Mouse (Mus musculus) heart, postnatal 14 days (tissue): ENCODE results near the gene Nol8. TPM values are rescaled to one million over a fixed set of nuclear protein-coding genes. Genes with fewer than 3 reads are reported as not detected.

ENCODE experiments used
- DNase-seq, 2 experiments: peaks; one replicate each; pipeline ENCODE4 v3.0.0; 2021 to 2022
- intact Hi-C: fragments of 180-260 bp; cut with DNase I; formaldehyde crosslinking; loops from one replicate; pipeline ENCODE4 v1.15.1; 2025
- long read RNA-seq, 2 experiments: library from polyadenylated mRNA; stranded (forward); transcript quantifications; one replicate each; pipeline ENCODE4 v2.0.0; 2021
- total RNA-seq, 2 experiments: library from RNA; stranded (reverse); gene quantifications; 2 replicates each; pipeline ENCODE4 v1.2.3; 2021

Nol8 gene
- 10 to 100 TPM; 11.1 to 17.2 TPM for total RNA-seq
- long read RNA-seq, experiment 1, full-length matches to known transcripts, result 5 of 6 reads
- long read RNA-seq, experiment 1, partial matches to known transcripts, result 0 of 6 reads
- long read RNA-seq, experiment 1, other reads (novel, unspliced or antisense), result 1 of 6 reads
- long read RNA-seq, experiment 2, partial matches to known transcripts, result 1 of 3 reads
- long read RNA-seq, experiment 2, other reads (novel, unspliced or antisense), result 2 of 3 reads

DNA sequence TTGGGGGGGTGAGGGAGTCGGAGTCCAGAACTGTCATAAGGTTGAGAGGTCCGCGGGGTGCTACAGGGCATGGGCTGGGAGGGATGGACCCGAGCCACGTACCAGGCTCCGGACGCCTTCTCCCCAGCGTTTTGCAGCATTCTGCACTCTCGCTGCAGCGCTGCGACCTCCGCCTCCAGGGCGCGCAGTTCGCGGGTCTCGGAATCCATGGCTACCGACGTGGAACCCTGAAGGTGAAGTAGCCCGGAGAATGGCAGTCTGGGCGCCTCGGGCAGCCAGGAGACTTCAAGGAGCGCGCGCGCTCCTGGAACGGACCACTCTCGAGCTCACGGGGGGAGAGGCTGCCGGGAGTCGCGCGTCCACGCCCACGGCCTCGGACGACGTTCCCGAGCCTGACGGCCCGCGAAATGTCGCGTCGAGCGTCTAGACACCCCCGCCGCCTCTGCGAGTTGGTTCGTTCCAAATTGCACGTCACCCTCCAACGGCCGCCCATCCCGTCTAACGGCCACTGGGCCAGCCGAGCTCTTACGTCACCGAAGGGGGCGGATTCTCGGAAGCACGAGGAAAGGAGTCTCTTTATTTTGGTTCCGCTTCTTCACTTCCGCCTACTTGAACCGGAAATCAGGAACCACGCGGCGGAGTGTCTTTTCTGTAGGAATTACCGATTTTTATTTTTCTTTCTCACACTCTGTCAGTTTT lies at the start of gene Nol8, which contains the start of gene Cenpp:
TSS of gene Nol8 (plus strand) at position 598 of the 699 bp plus-strand sequence.
TSS of gene Cenpp (minus strand) at position 305 of the 699 bp plus-strand sequence.
- intact Hi-C loops, result loop anchor here (10.0 kb wide), 1 partner anchor 438 kb away; the partner anchor contains the start of gene Card19
- peak; percentile 99 to 100 for DNase-seq

DNA sequence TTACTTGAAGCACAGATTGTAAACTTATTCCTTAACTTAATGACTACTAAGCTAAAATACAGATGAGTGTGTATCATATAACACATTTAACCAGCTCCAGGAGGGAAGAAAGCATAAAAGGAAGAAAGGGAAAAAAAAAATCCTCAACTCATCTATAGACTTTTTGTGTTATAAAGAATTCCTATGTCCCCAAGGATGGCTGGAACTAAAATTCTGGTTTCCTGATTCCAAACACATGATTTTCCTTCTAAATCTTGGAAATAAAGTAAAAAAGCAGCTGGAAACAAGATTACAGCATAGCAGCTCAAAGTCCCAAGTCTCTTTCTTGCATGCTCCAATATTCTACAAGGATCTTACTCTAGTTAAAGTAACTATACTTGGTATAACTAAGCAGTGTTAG lies 49.3 kb upstream of the Nol8 start:
- intact Hi-C loops, result no loop called here
- DNase-seq, result no peak

DNA sequence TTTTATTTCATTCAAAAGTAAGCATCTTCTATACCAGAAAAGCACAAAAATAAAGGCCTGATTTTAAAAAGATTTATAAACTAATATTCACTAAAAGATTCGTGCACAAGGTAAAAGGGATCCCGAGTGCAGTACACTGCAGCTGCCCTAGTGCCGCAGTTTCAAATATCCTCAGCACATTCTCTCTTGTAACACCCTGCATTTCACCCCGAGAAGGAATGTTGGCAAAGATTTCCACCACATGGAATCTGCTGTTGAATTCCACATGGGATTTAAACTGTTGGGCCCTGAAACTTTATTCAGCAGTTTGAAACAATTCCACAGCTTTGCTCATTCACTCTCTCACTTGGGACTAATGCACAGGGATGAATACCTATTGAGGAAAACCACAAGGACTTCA lies 45.2 kb upstream of the Nol8 start, which contains the start of gene Ogn:
TSS of gene Ogn (plus strand) at position 333 of the 400 bp plus-strand sequence.
- peak; percentile 23 to 56 for DNase-seq
- intact Hi-C loops, result no loop called here

DNA sequence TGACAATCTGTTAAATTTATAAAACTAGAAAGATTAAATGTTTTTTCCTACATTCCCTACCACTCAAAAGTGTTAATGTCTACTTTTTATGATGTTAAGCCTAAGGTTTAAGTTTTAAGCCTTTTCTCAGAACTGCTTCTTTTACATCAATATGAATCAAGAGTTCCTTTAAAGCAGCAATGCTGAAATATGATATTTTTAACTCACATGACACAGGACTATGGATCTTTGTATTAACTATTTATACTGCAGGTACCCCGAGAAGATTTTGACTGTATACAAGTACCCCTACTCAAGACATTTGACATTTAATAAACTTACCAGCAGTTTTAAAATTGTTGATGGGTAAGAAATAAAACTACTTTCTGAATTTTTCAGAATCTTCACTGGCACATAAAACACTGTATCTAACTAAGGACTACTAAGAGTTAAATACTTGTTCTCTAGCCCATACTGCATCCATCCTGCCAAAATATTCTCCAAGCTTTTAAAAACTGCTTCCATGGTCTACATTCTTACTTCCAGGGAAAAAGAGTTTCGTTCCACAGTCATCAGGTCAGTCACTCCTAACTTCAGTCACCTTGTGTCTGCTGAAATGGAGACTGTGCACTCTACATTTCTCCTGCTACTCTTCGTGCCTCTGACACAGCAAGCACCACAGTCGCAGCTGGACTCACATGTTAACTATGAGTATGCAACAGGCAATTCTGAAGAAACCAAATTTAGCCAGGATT lies 44.1 kb upstream of the Nol8 start:
- intact Hi-C loops, result no loop called here
- peak in 1 of 2 experiments; percentile 30 for DNase-seq

DNA sequence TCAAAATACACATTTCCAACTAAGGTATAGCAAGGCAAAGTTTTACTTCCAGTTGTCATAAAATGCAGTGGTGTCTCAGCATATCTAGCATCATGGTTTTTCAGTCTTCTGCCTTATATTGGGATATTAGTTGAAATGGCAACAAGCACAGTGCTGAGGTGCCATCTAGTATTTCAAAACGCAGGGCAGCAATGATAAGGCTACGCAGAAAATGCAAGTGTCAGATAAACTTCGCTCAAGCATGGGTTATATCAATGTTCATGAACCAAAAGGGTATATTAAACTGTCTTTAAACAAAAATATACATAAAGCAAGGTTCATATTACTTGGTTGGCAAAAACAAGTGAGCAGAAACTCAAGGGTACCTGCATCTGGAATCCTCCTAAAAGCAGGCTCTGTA lies 35.9 kb upstream of the Nol8 start:
- no peak for DNase-seq
- intact Hi-C loops, result no loop called here

DNA sequence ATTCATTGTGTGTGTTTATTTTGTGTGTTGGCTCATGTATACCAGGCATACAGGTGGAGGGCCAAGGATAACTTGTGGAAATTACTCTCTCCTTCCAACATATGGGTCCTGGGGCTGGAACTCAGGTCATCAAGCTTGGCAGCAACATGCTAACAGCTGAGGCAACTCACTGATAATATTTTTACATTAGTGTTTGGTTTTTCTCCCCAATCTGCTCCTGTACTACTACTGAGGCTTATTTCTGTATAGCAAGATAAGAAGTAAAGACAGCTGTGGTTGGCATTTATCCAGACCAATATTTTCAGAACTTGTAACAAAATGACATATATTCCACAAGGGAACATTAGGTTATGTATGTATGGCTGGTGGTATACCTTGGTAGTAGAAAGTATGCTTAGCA lies 34.5 kb upstream of the Nol8 start:
- intact Hi-C loops, result no loop called here
- DNase-seq, result no peak

DNA sequence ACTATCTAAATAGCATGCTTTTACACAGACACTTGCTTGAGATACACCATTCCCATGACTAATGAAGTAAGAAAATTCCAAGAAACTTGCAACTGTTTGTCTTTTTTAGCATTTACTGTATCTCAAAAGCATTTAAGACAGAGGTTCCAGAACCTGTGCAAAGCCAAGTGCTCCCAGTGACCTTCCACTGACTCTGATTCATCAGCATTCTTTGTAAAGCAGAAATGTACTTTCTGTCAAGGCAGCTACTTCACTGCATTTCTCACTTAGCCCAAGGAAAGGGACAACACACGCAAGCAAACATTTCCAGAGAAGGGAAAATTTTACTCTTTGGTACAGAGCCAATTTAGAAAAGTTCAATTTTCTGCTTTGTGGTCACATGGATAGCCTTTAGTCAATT lies 29.7 kb upstream of the Nol8 start:
- intact Hi-C loops, result no loop called here
- DNase-seq, result no peak

DNA sequence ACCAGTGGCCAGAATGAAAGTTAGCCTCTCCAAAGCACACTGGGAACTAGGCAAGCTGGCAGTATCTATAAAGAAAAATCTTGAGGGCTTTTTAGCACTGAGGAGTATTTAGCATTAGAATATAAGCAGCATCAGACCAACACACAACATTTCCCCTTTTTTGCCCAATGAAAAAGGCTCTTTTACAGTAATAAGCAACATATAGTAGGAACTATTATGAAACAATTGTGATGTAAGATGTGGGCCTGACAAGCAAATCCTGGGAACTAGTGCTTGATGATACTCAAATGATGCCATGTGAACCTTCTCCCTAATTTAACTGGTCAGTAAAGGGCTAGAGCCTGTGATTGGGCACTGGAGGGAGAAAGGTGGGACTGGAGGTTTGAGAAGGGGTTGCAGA lies 24.7 kb upstream of the Nol8 start:
- DNase-seq, result no peak

DNA sequence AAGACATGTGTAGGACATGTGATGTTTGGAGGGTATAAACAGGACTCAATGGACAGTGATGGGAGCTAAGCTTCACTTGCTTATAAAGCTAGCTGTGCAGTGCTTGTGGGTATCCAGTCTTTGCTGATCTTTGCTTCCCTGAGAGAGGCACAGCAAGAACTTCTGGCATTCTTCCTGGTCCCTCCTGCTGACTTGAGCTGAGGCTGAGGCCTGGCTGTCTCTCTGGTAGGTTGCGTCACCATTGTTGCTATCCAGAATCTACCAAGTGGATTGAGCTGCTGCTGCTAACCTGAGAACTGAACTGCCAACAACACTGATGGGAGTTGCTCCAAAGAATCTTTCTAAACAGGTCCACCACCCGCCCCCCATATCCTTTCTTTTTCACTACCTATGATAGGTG lies 23.8 kb upstream of the Nol8 start:
- DNase-seq, result no peak

More for the DNA sequence above, 24.7 kb upstream of the Nol8 start:
- intact Hi-C loops, result no loop called here

DNA sequence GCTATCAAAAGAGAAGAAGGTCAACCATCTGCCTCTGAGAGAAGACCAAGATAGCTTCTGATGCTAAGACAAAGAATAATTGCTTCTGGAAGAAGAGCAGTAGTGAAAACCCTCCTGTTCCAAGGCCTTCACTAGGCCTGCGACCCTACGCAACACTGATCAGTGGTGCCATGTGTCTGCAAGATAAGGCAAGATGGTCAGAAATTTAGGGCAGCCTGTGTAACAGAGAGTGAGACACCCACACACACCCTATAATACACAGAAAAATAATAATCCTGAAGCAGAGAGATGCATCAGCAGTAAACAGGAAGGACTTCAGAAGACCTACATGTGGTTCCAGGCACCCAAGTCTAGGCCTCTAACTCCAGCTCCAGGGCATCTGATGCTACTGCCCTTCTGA lies 12.9 kb upstream of the Nol8 start:
- intact Hi-C loops, result loop anchor here (5.0 kb wide), 3 partner anchors 83 to 313 kb away; no protein-coding TSS in a partner anchor

More for the DNA sequence above, 23.8 kb upstream of the Nol8 start:
- intact Hi-C loops, result no loop called here

DNA sequence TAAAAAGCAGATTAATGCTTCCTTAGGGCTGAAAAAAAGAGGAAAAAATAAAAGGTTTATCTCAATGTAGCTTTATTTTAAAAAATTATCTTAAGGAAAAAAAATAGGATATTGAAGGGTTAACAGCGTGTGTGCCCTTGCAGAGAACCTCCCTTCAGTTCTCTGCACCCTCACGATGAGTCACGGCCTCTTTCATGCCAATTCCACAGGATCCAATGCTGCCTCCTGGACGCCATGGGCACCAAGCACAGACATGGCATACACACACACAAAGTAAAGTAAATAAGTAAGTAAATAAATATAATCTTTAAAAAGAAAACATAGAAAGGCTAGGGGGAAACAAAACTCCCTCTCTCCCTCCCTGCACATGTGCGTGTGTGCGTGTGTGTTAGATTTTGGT lies 10.2 kb upstream of the Nol8 start:
- intact Hi-C loops, result loop anchor here (5.0 kb wide), 3 partner anchors 85 to 315 kb away; no protein-coding TSS in a partner anchor
- no peak for DNase-seq

More for the DNA sequence above, 12.9 kb upstream of the Nol8 start:
- DNase-seq, result no peak

DNA sequence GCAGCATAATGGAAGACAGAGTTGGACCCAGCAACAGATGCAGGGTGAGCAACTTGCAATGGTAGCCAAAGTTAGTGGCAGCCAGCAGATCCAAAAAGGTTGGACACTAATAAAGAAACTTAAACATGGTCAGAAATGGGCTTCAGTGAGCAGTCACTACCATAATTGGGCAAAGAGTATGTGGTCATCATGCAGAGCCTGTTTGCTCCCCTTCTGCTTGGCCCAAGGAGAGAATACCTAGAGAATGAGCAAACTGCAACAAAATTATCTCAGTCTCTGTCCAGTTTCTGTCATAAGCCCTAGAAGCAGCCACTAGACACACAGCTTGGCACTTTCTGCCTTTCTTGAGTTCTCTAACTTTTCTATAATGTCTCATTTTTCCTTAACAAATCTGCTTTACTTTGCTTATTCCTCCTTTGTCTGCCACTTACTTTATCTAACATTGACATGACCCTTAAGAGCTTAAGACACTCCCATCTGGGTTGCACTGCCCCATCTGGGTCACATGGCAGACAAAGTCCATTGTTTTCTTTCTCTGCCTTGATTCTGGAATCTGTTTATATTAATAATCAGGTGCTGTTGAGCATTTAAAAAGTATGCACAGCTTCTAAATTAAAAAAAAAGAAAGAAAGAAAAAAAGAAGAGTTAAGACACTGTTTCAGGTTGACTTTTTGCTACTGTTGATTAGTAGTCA lies 9.1 kb upstream of the Nol8 start:
- DNase-seq, result no peak

DNA sequence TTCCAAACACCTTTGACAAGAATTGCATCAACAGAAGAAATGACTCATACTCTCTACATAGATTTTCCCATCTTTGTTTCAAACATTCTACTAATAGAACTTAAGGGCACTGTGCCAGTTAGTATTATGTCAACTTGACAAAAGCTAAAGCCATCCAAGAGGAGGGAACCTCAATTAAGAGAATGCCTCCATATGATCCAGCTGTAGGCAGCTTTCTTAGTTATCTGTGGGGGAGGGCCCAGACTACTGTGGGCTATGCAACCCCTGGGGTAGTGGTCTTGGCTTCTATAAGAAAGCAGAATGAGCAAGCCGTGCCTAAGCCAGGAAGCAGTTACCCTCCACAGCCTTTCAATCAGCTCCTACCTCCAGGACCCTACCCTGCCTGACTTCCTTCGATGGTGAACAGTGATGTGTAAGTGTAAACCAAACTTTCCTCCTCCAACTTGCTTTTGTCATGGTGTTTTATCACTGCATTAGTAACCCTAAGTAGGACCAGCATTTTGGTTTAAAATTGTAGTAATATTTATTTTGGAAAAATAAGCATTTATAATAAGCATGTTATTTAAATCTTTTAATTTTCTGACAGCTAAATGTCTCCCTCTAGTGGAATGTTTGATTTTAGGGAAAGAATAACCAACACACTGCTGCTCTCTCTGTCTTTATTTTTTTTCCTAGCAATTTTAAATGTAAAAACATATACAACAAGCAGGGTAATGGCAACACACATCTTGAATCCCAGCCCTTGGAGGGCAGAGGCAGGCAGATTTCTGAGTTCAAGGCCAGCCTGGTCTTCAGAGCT lies 7.9 kb upstream of the Nol8 start:
- no peak for DNase-seq

More for the DNA sequence above, 9.1 kb upstream of the Nol8 start:
- intact Hi-C loops, result loop anchor here (5.0 kb wide), 3 partner anchors 87 to 317 kb away; no protein-coding TSS in a partner anchor

DNA sequence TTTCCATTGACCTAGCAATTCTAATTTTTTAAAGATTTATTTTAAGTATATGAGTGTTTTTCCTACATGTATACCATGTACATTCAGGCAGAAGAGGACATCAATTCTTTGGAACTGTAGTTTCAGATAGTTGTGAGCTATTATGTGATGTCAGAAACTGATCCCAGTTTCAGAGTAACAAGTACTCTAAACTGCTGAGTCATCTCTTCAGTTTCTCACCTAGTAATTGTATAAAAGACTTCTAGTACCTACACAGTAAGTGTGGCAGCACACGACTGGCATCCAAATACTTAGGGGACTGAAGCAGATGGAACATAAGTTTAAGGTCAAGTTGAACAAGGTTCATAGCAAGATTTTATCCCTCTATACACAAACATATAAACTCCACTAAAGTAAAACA lies 6.9 kb upstream of the Nol8 start:
- intact Hi-C loops, result no loop called here
- no peak for DNase-seq

More for the DNA sequence above, 7.9 kb upstream of the Nol8 start:
- intact Hi-C loops, result loop anchor here (1.0 to 5.0 kb wide), 4 partner anchors 88 to 318 kb away; no protein-coding TSS in a partner anchor

DNA sequence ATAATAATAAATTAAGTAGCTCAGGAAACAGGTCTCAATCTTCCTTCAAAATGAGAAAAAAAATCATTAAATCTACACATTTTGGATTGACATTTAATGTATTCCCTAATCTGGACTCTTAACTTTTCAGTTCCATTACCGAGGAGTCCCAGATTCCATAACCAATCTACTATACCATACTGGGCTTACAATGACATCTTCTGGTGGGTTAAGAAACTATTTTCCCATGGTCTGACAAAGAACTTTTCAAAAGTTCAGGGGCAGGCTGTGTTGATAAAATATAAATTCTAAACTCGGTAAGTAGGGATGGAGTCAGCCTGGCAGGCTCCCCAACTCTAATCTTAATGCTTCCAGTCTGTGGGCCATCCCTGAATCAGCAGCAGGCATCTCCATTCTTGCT lies 1.7 kb upstream of the Nol8 start:
- no peak for DNase-seq
- intact Hi-C loops, result loop anchor here (10.0 kb wide), 1 partner anchor 436 kb away; the partner anchor contains the start of gene Card19

DNA sequence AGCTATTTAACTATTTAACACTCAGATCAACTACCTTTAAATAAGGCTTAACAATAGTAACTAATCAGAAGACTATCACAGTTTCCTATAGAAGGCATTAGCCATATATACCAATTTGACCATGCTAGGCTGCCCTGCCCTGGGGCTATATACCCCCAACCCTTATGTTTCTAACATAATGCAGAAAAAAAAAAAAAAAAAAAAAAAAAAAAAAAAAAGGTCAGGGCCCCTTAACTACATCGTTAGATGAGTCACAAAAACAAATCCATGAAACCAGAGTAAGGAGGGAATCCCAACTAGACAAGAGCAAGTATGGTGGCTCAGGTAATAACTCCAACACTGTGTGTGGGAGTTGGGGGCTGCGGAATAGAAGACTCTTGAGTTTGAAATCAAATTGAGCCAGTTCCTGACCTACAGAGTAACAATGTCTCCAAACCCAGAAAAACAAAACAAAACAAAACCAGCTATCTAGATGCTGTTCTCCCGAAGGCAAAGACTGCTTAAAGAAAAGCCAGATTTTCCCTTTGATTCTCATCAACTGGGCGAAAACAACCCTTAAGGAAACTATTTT lies 1.0 kb upstream of the Nol8 start:
- DNase-seq, result no peak
- intact Hi-C loops, result loop anchor here (10.0 kb wide), 1 partner anchor 437 kb away; the partner anchor contains the start of gene Card19

DNA sequence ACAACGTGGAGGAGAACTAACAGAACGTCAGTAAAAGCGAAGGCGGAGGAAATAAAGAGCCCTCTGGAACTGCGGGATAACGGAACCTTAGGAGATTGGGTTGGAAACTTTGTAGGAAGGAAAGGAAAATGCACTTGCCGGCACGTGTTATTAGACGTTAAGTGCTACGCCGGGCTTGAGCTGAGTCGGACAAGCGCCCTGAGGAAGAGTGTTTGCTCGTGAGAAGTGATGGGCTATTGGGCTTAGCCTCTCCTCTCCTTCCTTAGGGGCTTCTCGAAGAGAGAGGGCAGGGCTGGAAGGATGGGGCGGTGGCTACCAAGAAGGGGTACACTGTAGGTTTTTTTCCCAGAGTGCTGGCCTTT lies 283 bp downstream of the Nol8 start:
- DNase-seq, result no peak
- intact Hi-C loops, result loop anchor here (10.0 kb wide), 1 partner anchor 438 kb away; the partner anchor contains the start of gene Card19

DNA sequence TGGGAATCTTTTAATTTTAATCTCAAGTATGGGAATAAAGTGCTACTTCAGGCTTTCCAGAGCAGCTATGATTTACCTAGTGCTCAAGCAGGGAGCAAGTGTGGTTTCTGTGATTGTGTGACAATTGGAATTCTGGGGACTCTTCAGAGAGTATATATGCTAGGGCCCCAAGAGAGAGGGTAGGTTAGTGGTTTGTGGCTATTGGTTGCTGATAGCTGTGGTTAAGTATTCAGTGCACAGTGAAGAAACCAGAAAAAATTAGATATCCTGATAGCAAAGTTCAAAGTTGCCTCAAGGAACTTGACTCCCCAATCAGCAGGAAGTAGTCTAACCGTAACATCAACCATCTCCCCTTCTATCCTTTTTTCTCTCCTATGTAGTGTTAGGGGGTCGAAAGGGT lies 24.9 kb downstream of the Nol8 start:
- intact Hi-C loops, result no loop called here

More for the DNA sequence above, 24.9 kb downstream of the Nol8 start:
- DNase-seq, result no peak
